Mouse (Mus musculus): ENCODE data around the gene Hist1h3g.

Hist1h3g gene

GRCm38 (mm10) chr13:23581408-23582218, 46.4 kb downstream of the Hist1h3g start, which contains the start of gene Hist1h4d:
Gene Hist1h4d (plus strand): TSS chr13:23581598.
- DNase-seq, result peak; percentile 97

- peak; percentile 22 for DNase-seq
These were observed 47.2 kb downstream of the Hist1h3g start for GRCm38 (mm10) chr13:23582219-23583056.

GRCm38 (mm10) chr13:23583387-23584068, 48.3 kb downstream of the Hist1h3g start:
- DNase-seq, result no peak

GRCm38 (mm10) chr13:23584331-23584730, 49.1 kb downstream of the Hist1h3g start:
- DNase-seq, result peak; percentile 23

GRCm38 (mm10) chr13:23585029-23585441, 49.8 kb downstream of the Hist1h3g start:
- peak; percentile 75 for DNase-seq
